Mouse (Mus musculus) kidney, postnatal 10 days (tissue): ENCODE results near the gene Mdm4.
A peak's percentile ranks its signal among the peaks of the same experiment; 100 is the strongest.
"Not testable (repeated sequence)": the region's sequence is repeated elsewhere in the genome, so short reads cannot be mapped to it uniquely, and the experiment has no call there.

Experiments
- DNase-seq: peaks from one replicate; pipeline ENCODE4 v3.0.0; 2021; ENCODE audit warnings: mixed read lengths

The Mdm4 gene

GRCm38 (mm10) chr1:133051829-133052228 lies 21.5 kb upstream of the Mdm4 start:
- no peak for DNase-seq

- DNase-seq, result no peak
These were observed 19.7 kb upstream of the Mdm4 start for GRCm38 (mm10) chr1:133050001-133050431.

DNA sequence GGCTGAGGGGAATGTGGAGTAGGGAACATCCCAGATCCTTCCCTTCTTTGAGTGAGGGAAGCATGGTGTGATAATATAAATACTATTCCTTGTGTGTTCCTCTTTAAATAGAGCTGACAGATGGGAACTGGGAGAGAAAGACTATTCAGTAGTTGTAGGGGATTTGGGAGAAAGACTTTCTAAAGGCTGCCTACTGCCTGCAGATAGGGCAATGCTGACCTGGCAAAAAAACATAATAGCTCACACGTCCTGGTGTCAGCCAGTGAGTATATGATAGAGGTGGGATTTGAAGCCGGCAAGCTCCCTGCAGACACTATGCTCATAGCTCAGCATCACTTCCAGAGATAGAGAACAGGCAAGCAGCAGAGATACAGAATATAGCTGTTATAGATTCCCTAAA lies 18.3 kb upstream of the Mdm4 start:
- DNase-seq, result no peak

DNA sequence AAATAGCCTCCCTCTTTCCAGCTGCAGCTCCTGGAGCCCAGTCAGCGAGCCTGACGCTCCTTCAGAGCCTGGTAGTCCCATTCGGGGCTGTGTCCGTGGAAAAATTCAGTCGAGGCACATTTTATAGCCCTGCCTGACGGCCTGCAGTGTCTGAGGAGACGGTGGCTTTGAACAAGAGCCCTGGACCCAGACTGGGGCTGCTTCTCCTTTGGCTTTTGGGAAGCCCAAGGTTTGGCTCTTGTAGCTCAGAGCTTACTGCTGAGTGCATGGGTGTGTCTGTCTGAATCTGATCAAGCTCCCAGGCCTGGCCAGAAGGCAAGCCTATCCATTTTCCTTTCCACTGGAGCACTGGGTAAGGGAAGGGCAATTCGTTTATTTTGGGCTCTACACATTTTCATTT lies 17.2 kb upstream of the Mdm4 start:
- no peak for DNase-seq

- peak; percentile 59 for DNase-seq
These were observed 16.1 kb upstream of the Mdm4 start for GRCm38 (mm10) chr1:133046441-133046931.

DNA sequence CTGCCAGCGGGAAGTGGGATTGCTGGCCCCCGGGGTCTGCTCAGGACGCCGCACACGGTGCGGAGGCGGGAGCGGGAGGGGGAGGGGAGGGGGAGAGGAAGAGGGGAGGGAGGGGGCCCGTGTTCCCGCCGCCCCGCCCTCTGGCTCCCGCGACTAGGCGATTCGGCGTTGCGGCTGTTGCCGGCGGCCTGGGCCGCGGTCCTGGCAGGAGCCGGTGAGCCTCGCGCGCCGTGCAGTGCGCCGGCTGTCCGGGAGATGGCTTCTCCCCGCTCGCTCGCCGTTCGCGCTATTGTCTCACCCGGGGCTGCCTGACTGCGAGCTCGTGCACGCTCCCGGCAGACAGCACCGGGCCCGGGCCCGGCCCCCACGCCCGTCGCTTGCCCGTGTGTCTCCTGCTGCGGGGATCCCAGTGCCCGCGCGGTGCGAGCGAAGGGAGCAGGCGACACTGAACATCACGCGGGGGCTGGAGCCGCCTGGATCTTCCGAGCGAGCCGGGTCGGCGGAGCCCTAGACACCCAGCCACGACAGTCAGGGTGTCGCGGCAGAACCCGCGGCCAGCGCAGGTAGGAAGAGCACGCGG lies 15.6 kb upstream of the Mdm4 start:
- peak; percentile 87 for DNase-seq

DNA sequence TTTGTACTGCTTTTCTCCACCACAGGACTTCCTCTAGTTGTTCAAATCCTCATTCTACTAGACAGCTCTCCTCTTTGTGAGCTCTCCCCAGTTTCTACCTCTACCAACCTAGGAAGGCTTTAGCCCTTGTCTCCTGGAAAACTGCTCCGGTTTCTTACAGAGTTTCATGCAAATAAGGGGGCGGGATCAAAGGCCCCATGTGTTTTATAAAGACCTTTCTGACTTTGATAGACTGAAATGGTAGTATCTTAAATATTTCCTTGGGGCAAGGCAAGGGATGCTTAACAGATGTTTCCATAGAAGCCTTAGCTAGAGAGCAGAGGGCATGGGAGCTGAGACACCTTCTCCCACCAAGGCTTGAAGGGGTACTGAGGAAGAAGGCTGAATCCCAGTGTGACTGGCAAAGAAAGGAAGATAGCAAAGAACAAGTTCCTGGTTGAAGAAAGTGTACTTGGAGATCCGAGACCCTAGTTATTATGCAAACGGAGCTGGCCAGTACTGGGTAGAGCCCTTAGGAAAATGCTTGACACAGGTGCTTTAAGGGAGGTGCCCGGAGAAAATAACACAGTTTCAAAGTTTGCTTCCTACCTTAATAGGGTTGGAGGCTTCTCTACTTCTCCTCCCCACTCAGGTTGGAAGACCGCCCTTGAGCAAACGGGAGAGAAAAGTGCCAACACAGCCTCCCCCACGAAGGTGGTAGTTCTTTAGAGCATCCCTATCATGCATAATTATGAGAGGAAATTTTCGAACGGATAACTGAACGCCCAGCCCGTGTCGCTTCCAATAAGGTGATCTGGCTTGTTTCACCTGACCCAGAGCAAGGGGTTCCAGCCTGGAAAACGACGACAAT lies 14.9 kb upstream of the Mdm4 start, which contains the start of gene Pik3c2b:
TSS of gene Pik3c2b (plus strand) at position 657 of the 850 bp plus-strand sequence.
- no peak for DNase-seq

GRCm38 (mm10) chr1:133039505-133039949 lies 9.2 kb upstream of the Mdm4 start:
- DNase-seq, result peak; percentile 70

GRCm38 (mm10) chr1:133034682-133035081 lies 4.3 kb upstream of the Mdm4 start:
- DNase-seq, result not testable (repeated sequence)

DNA sequence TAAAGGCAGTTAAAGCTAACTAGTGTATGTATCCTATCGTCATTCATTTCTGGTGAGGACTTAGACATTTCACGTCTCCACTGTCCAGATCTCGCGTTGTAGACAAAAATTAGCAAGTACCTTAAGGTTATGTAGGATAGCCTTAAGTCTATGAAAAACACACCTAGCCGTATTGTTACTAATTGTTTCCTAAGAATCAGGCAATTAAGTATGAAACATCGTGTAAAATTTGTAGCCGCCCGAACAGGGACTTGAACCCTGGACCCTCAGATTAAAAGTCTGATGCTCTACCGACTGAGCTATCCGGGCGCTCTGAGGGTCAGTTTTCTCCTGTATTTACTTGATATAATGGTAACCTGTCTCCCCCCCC lies 3.7 kb upstream of the Mdm4 start:
- peak; percentile 65 for DNase-seq

GRCm38 (mm10) chr1:133033316-133034090 lies 3.1 kb upstream of the Mdm4 start:
- DNase-seq, result peak; percentile 66

DNA sequence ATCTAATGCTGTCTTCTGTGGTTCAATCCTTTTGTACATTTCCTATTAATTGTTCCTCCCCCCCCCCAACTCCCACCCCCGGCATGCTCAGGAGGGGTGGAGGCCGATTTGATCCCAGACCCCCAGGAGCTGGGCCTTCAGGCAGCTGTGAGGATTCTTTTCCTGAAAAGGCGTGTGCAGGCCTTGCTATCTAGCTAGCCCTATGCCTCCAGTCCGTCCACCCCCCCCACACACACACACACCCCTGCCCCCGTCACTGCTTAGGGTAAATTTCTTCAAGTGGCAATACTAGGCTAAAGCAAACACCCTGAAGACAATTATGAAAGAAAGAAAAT lies 2.6 kb upstream of the Mdm4 start:
- no peak for DNase-seq

DNA sequence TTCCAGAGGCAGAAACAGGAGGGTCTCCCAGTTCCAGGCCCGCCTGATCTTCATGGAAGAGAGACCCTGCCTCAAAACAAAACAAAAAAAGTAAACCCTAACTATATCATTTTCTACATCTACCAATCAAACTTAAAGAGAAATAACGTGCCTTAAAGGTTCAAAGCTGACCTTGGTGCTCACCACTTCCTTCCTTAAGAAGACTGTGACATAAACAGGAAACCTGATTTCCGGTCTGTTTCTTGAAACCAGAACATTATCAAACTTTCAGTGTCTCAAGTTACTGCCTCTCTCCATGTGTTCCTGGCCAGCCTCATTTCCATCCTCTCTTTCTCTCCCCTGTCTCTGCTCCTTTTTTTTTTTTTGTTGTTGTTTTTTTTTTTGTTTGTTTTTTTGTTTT lies 617 bp downstream of the Mdm4 start:
- no peak for DNase-seq

DNA sequence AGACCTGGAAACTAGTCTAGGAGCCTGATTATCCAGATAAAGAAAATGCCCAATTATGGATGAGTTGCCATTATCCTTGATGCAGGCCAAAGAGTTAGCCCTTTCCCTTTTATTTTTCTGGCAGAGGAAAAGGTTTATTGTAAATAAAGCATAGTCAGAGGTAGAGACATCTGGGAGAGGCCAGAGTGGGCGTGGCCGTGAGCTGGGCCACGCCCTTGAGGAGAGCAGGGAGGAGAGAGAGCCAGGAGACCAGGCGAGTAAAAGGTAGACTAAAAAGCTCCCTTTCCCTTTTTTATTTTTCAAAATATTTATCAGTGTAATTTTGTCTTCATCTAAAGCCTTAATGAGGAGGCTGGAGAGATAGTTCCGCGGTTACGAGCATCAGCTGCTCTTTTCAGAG lies 2.4 kb downstream of the Mdm4 start:
- no peak for DNase-seq

GRCm38 (mm10) chr1:133027126-133027525 lies 3.2 kb downstream of the Mdm4 start:
- no peak for DNase-seq

DNA sequence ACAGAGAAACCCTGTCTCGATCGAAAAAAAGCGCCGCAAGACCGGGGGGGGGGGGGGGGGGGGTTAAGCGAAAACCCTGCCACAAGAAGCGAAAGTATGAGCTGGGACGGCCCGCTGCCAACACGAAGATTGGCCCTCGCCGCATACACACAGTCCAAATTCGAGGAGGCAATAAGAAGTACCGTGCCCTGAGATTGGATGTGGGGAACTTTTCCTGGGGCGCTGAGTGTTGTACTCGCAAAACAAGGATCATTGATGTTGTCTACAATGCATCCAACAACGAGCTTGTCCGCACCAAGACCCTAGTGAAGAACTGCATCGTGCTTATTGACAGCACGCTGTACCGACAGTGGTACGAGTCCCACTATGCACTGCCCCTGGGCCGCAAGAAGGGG lies 4.6 kb downstream of the Mdm4 start:
- not testable (repeated sequence) for DNase-seq

DNA sequence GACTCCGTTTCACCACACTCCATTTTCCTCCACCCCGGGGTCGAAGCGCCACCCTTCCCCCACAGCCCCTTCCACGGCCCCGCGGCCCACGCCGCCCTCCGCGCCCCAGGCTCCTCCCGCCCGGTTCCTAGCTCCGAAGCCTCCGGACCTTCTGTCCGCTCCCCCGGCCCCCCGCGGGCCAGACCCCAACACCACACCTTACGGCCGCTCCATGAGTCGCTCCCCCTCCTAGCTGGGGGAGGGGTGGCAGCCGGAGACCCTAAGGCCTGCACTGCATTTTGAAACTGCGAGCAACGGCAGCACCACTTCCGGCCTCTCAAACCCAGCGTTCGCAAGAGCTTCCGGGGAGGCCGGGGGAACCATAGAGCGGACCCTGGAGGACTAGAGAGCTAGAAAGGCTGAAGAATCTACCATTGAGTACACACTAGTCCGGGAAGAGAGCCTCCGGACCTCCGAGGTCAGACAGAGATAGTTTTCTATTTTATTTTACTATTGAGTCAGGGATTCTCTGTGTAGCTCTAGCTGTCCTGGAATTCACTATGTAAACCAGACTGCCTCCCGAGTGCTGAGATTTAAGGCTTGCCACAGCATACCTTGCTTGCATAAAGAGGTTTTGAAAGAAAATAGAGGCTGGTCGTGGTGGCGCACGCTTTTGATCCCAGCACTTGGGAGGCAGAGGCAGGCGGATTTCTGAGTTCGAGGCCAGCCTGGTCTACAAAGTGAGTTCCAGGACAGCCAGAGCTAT lies 5.1 kb downstream of the Mdm4 start:
- peak; percentile 91 for DNase-seq

DNA sequence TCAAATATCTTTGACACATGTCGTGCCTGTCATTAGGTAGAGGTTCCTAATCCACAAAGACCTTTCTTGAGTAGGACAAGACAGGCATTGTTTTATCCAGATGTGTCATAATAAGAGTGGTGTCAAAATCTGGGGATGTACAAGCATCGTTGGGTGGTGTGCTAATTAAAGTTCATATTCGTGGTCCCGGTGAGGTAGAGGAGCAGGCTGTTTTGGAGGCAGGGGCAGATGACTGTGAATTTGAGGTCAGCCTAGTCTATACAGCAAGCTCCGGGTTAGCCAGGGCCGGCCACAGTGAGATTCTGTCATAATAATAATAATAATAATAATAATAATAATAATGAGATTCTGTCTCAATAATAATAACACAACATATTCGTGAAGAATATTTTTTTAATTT lies 5.9 kb downstream of the Mdm4 start:
- no peak for DNase-seq

- DNase-seq, result not testable (repeated sequence)
These were observed 6.6 kb downstream of the Mdm4 start for GRCm38 (mm10) chr1:133023723-133024122.

DNA sequence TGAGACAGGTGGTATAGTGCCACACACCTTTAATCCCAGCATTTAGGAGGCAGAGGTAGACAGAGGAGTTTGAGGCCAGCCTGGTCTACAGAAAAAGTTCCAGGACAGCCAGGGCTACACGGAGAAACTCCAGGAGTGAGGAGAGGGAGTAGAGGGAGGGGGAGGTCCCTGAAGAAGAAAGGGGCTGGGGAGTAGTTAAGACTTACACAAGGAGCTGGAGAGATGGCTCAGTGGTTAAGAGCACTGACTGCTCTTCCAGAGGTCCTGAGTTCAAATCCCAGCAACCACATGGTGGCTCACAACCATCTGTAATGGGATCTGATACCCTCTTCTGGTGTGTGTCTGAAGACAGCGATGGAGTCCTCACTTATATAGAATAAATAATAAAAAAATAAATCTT lies 8.4 kb downstream of the Mdm4 start:
- not testable (repeated sequence) for DNase-seq

- no peak for DNase-seq
These were observed 9.0 kb downstream of the Mdm4 start for GRCm38 (mm10) chr1:133021391-133021790.

- DNase-seq, result no peak
These were observed 10.0 kb downstream of the Mdm4 start for GRCm38 (mm10) chr1:133020137-133020894.
